Mouse (Mus musculus): ENCODE measurements around the gene Mtrf1. TPM values are rescaled to one million over a fixed set of nuclear protein-coding genes. Genes with fewer than 3 reads are reported as not detected.
"Not testable (repeated sequence)": the region's sequence is repeated elsewhere in the genome, so short reads cannot be mapped to it uniquely, and the experiment has no call there.

Mtrf1 gene
- polyA plus RNA-seq, 1 experiment from 2014 or later: 9.4 TPM

DNA sequence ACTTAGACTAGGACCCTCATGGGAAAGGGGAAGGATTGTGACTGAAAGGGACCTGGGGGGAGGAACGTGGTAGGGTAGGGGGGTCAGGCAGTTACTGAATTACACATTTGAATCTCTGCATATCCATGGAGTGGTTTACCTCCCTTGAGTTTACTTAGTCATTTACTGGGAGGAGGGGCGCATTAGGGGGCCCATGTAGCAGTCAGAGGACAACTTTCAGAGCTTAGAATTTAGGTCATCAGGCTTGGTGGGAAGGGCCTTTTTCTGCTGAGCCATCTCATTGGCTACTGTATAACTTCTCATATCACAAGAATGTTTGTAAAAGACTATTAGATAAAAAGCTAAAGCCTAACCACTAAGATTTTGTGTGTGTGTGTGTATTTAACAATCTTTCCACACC lies 13.1 kb downstream of the Mtrf1 start:
- no peak overlapping the region for H3K4me2 ChIP-seq
- WGBS: 71% methylated on average over 2 of the region's 2 CpGs
- no peak overlapping the region for H3K27ac ChIP-seq

DNA sequence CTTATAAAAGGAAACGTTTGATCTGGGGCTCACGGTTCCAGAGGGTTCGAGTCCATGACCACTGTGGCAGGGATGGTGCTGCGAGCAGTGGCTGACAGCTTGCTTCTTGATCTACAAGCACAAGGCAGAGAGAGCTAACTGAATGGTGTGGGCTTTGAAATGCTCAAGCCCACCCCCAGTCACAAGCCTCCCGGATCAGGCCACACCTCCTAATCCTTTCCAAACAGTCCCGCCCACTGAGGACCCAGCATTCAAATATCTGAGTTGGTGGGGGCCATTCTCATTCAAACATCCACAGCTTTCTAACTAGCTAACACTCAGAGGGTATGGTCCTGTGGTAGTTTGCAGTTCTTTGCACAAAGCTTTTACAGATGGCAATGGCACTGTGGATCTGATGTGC lies 15.5 kb downstream of the Mtrf1 start:
- Histone ChIP-seq H3K27me3 (no peaks in the 10 kb centered on the region), H3K27ac (no peak overlapping the region), H3K36me3 (peaks cover 23% of the 10 kb centered on the region)

More for the DNA sequence above, 13.1 kb downstream of the Mtrf1 start:
- ATAC-seq (replicated peaks; ENCODE audit: insufficient number of reproducible peaks, insufficient read depth, low FRiP score, low read depth): no peak
- Histone ChIP-seq H3K4me3 (no peak overlapping the region), H3K9ac (no peak overlapping the region), H3K27me3 (no peaks in the 10 kb centered on the region), H3K4me1 (replicated peaks) (no peaks in the 10 kb centered on the region), H3K9me3 (replicated peaks) (no peaks in the 10 kb centered on the region), H3K36me3 (peaks cover 24% of the 10 kb centered on the region)

DNA sequence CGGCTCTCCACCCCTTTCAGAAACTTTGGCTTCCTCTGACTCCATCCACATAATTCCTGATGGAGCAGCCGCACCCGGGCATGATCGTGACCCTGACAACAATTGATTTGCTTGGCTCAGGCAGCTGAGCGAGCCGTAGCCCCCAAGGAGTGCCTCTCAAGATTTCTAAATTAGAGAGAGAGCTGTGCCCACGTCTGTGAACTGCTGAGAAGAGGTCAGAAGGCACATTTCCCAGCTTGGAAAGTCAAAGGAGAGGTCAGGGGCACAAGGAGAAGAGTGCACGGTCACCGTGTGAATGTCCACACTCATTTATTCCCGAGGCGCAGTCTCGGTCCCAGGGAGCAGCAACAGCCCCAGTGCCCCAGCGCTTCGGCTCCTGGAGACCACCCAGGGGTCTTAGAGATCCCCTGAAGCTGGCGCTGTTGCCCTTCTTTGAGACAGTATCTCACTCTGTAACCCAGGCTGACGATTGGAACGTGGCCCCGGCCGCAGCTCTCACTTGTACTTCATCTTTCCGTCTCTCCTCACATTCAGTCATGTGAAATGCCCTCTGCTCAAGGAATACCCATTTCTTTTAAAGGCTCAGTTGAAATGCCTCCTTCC lies 22.6 kb downstream of the Mtrf1 start:
- ATAC-seq (replicated peaks; ENCODE audit: insufficient number of reproducible peaks, insufficient read depth, low FRiP score, low read depth): no peak
- H3K36me3 ChIP-seq: peaks cover 16% of the 10 kb centered on the region
- H3K9ac ChIP-seq: no peak overlapping the region
- no peak overlapping the region for H3K4me3 ChIP-seq
- no peaks in the 10 kb centered on the region for H3K9me3 ChIP-seq (replicated peaks)
- H3K27ac ChIP-seq: no peak overlapping the region
- no peaks in the 10 kb centered on the region for H3K27me3 ChIP-seq
- WGBS: 71% methylated on average over 20 of the region's 20 CpGs
- H3K4me2 ChIP-seq: no peak overlapping the region
- H3K4me1 ChIP-seq (replicated peaks): no peaks in the 10 kb centered on the region

More for the DNA sequence above, 15.5 kb downstream of the Mtrf1 start:
- no peak for ATAC-seq (replicated peaks; ENCODE audit: insufficient number of reproducible peaks, insufficient read depth, low FRiP score, low read depth)
- no peak overlapping the region for H3K4me2 ChIP-seq
- H3K9ac ChIP-seq: no peak overlapping the region
- no peaks in the 10 kb centered on the region for H3K9me3 ChIP-seq (replicated peaks)
- no peaks in the 10 kb centered on the region for H3K4me1 ChIP-seq (replicated peaks)
- WGBS: 84% methylated on average over 6 of the region's 6 CpGs
- H3K4me3 ChIP-seq: no peak overlapping the region

DNA sequence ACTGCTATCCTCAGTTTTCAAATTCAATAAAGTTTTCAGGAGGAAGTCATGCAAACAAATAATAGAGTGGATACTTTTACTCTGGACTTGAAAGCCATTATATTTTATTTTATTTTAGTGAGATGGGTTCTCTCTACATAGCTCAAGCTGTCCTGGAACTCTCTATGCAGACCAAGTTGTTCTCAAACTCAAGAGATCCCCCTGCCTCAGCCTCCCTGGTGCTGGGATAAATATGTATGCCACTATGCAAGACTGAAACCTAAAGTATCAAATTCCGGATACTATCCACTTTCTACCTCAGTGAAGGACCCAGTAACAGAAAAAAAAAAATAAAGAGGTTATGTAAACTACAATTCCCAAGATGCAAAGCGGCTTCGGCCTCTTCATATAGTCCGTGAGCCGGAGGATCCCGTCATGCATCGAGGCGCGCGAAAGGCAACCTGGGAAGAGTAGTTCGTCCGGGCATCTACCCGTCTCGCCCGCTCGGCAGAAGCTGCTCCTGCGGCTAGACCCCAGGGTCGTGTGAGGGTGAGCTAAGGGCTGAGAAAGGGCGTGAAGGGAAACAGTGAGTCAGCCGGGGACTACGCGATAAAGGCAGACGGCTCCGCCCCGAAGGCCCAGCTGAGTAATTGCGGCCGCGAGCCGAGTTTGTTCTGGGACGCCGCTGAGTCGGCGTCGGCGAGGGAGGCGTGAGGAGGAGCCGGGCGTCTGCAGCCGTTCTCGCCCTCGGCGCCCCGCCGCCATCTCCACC lies 28.6 kb downstream of the Mtrf1 start, which contains the start of gene Kbtbd7:
Gene Kbtbd7 (plus strand): TSS at position 533 of the 751 bp plus-strand sequence.
- Histone ChIP-seq H3K4me1 (replicated peaks) (peaks cover 2% of the 10 kb centered on the region; the same call in 1 of the 2 replicates), H3K27me3 (no peaks in the 10 kb centered on the region), H3K27ac (peak within 1 kb of the TSS; percentile 92), H3K9me3 (replicated peaks) (peaks cover 4% of the 10 kb centered on the region; the same call in 1 of the 2 replicates), H3K4me2 (peak within 1 kb of the TSS; percentile 63), H3K9ac (peak within 1 kb of the TSS; percentile 55), H3K36me3 (peaks cover 13% of the 10 kb centered on the region), H3K4me3 (peak within 1 kb of the TSS; percentile 52)
- WGBS: 1% methylated on average over 29 of the region's 44 CpGs
- peak; percentile 100 for ATAC-seq (replicated peaks; ENCODE audit: insufficient number of reproducible peaks, insufficient read depth, low FRiP score, low read depth)

DNA sequence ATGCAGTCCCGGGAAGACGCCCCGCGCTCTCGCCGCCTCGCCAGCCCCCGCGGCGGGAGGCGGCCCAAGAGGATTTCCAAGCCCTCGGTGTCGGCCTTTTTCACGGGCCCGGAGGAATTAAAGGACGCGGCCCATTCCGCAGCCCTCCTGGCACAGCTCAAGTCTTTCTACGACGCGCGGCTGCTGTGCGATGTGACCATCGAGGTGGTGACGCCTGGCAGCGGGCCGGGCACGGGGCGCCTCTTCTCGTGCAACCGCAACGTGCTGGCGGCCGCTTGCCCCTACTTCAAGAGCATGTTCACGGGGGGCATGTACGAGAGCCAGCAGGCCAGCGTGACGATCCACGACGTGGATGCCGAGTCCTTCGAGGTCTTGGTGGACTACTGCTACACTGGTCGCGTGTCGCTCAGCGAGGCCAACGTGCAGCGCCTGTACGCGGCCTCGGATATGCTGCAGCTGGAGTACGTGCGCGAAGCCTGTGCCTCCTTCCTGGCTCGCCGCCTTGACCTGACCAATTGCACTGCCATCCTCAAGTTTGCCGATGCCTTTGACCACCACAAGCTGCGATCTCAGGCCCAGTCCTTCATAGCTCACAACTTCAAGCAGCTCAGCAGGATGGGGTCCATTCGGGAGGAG lies 29.3 kb downstream of the Mtrf1 start:
- Histone ChIP-seq H3K36me3 (peaks cover 13% of the 10 kb centered on the region), H3K27ac (peak overlapping the region; percentile 92), H3K4me3 (peak overlapping the region; percentile 52), H3K9ac (peak overlapping the region; percentile 55), H3K4me2 (peak overlapping the region; percentile 63)
- not testable (repeated sequence) for H3K9me3 ChIP-seq (replicated peaks); H3K27me3 ChIP-seq; H3K4me1 ChIP-seq (replicated peaks)
- 54% methylated on average over 13 of the region's 59 CpGs for WGBS
- peak; percentile 27 for ATAC-seq (replicated peaks; ENCODE audit: insufficient number of reproducible peaks, insufficient read depth, low FRiP score, low read depth)

DNA sequence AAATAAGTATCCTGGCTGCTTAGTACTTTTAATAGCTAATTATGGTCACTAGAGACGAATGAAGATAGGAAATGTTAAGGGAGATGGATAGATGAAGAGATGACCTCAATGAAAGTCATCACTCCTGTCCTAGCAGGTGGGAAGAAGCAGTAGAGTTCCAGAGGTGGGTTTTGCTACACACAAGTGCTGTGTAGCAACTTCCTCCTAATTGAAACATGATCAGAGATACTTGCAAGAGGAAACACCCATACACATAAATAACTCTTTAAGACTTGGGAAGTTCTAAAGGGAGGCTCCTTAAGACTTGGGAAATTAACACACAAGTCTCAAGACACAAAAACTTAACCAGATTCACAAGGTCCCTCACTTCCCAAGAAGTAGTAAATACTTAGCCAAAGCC lies 36.5 kb downstream of the Mtrf1 start:
- no peaks in the 10 kb centered on the region for H3K4me1 ChIP-seq (replicated peaks)
- 74% methylated on average over 1 of the region's 1 CpGs for WGBS
- H3K4me3 ChIP-seq: no peak overlapping the region
- H3K4me2 ChIP-seq: no peak overlapping the region
- H3K27me3 ChIP-seq: no peaks in the 10 kb centered on the region
- no peaks in the 10 kb centered on the region for H3K9me3 ChIP-seq (replicated peaks)
- H3K27ac ChIP-seq: no peak overlapping the region
- ATAC-seq (replicated peaks; ENCODE audit: insufficient number of reproducible peaks, insufficient read depth, low FRiP score, low read depth): no peak
- no peak overlapping the region for H3K9ac ChIP-seq
- no peaks in the 10 kb centered on the region for H3K36me3 ChIP-seq

DNA sequence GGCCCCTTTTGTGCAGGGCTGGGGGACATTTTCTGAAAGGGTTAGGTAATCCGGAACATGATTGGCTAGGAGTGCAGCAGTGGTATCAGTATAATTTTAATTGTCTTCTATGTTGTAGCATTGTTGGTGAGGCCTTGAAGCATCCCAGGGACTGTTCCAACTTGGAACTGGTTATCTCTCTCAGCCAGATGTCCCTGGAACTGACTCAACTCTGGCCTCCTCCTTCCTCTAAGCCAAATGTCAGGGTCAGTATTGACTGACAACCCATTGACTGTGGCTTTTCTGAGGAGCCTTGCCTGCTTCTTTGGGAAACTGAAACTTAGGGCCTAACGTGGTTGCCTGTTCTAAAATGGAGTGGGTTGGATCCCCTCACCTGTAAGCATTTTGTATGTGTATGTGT lies 43.1 kb downstream of the Mtrf1 start:
- H3K9me3 ChIP-seq (replicated peaks): no peaks in the 10 kb centered on the region
- H3K4me2 ChIP-seq: no peak overlapping the region
- H3K27ac ChIP-seq: no peak overlapping the region
- no peaks in the 10 kb centered on the region for H3K36me3 ChIP-seq
- H3K27me3 ChIP-seq: no peaks in the 10 kb centered on the region
- no peak overlapping the region for H3K9ac ChIP-seq
- no peak for ATAC-seq (replicated peaks; ENCODE audit: insufficient number of reproducible peaks, insufficient read depth, low FRiP score, low read depth)
- 77% methylated on average over 2 of the region's 2 CpGs for WGBS
- no peaks in the 10 kb centered on the region for H3K4me1 ChIP-seq (replicated peaks)
- H3K4me3 ChIP-seq: no peak overlapping the region

DNA sequence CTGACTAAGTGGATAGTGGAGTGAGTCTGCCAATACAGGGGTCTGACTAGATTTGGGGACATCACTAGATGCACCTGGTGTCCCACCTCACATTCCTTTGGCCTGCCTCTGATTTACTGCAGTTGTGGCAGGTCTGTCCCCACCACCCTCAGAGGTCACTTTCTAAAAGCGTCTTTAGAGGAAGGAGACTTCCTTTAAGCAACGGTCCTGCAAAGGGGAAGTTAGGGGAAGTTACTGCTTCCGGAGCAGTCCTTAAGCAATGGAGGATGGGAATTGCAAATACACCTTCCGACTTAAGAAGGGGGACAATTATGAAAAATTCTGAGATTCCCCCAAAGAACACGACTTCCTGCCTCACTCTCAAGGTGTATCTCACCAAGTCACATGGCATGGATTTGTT lies 43.9 kb downstream of the Mtrf1 start:
- no peak overlapping the region for H3K4me2 ChIP-seq
- WGBS: 63% methylated on average over 5 of the region's 5 CpGs
- H3K4me1 ChIP-seq (replicated peaks): no peaks in the 10 kb centered on the region
- H3K27ac ChIP-seq: no peak overlapping the region
- ATAC-seq (replicated peaks; ENCODE audit: insufficient number of reproducible peaks, insufficient read depth, low FRiP score, low read depth): no peak
- no peak overlapping the region for H3K4me3 ChIP-seq
- no peaks in the 10 kb centered on the region for H3K27me3 ChIP-seq
- H3K9ac ChIP-seq: no peak overlapping the region
- no peaks in the 10 kb centered on the region for H3K9me3 ChIP-seq (replicated peaks)
- H3K36me3 ChIP-seq: no peaks in the 10 kb centered on the region

DNA sequence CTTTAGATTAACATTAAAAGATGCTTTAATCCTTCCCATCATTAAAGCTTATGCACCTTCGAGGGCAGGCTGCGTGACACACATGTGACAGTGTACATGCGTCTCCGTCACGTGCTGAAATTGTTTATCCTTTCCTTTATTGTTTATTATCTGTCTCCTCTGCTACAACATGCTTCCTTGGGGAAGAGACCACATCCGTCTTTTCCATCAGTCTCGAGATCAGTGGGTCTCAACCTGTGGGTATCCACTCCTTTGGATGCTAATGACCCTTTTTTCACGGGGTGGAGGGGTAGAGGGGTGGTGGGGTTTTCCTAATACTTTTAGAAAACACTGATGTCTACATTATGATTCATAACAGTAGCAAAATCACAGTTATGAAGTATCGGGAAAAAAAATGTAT lies 47.0 kb downstream of the Mtrf1 start:
- no peak for ATAC-seq (replicated peaks; ENCODE audit: insufficient number of reproducible peaks, insufficient read depth, low FRiP score, low read depth)
- Histone ChIP-seq H3K4me1 (replicated peaks) (no peaks in the 10 kb centered on the region), H3K27me3 (no peaks in the 10 kb centered on the region), H3K27ac (no peak overlapping the region), H3K4me3 (no peak overlapping the region), H3K9ac (no peak overlapping the region), H3K36me3 (no peaks in the 10 kb centered on the region), H3K4me2 (no peak overlapping the region), H3K9me3 (replicated peaks) (no peaks in the 10 kb centered on the region)
- 85% methylated on average over 9 of the region's 9 CpGs for WGBS

DNA sequence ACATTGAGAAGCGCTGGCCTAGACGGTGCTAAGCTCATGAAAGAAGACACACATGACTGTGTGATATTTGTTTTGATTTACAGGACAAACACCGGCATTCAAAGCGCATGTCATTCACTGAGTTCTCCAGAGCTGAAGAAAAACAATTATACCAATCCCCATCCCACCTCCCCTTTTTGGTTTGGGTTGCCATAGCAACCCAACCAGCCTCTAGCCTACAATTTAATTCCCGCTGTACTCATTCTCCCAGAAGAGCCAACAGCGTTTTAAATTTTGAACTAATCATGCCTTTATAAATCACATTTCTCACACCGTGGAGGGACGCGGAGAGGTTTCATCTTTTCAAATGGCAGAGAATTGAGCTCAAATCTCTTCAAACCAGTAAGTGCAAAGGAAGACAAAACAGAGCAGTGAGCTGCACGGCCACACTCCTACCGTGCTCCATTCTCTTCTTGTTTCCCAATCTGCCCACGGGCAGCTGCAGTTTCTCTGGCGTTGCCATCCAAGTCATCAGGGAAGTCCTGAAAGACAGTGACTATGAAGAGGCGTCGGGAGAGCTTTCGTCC lies 47.6 kb downstream of the Mtrf1 start:
- Histone ChIP-seq H3K36me3 (no peaks in the 10 kb centered on the region), H3K4me2 (no peak overlapping the region), H3K27ac (no peak overlapping the region), H3K4me3 (no peak overlapping the region), H3K9me3 (replicated peaks) (no peaks in the 10 kb centered on the region), H3K4me1 (replicated peaks) (no peaks in the 10 kb centered on the region), H3K9ac (no peak overlapping the region), H3K27me3 (no peaks in the 10 kb centered on the region)
- 72% methylated on average over 16 of the region's 16 CpGs for WGBS
- no peak for ATAC-seq (replicated peaks; ENCODE audit: insufficient number of reproducible peaks, insufficient read depth, low FRiP score, low read depth)
